Mouse (Mus musculus) embryonic stem cell, embryonic (primary cell): ENCODE measurements at regions not wholly inside any gene's neighbourhood (a gene's known extent, or its start where the extent isn't known, plus 50 kb on each side); places are given as distances from the start of the nearest gene placed in this dataset.

Experiments
- CTCF ChIA-PET, 4 experiments: fragments of 300-600 bp in 2 of 4; fragments of 350-600 bp in 2 of 4; sonication (Branson Sonifier 250); formaldehyde crosslinking; loops; one replicate each; lab custom pipeline; 2022; ENCODE audit warnings: inconsistent platforms in 2 of 4; lab: Charles Lee
- POLR2A ChIA-PET, 4 experiments: fragments of 300-600 bp in 2 of 4; fragments of 350-600 bp in 2 of 4; sonication (Branson Sonifier 250); formaldehyde crosslinking; loops; one replicate each; lab custom pipeline; 2022; ENCODE audit warnings: antibody characterized with exemption in 4 of 4, inconsistent platforms in 1 of 4; lab: Charles Lee

DNA sequence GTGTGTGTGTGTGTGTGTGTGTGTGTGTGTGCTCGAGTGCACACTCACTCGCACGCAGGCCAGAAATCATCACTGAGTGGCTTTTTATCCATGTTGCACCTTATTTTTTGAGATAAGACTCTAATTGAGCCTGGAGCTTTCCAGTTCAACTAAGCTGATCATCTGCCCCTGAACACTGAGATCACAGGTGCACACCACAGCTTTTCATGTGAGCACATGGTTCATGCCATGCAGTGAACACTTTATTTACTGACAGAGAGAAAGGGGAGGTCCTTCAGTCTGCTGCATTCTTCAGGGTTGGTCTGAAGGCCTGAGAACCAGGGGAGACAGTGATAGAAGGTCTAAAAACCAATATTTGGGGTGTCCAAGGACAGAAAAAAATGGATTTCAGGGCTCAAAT lies 161.7 kb upstream of the Olig3 start:
- CTCF ChIA-PET = interaction anchor here in 2 of 4 experiments (0.6 to 0.7 kb wide), 2 partner anchors 9 to 11 kb away, joined by 3 to 4 read pairs; no protein-coding TSS in a partner anchor
- POLR2A ChIA-PET = interaction anchor here in 1 of 4 experiments (0.6 to 1.1 kb wide), 2 partner anchors 14 to 250 kb away, joined by 4 read pairs; no protein-coding TSS in a partner anchor

- ChIA-PET POLR2A (interaction anchor here in 1 of 4 experiments (1.1 kb wide), 1 partner anchor 15 kb away, joined by 3 read pairs; no protein-coding TSS in a partner anchor), CTCF (no interaction called here)
Measured at GRCm38 (mm10) chr10:19192971-19193758, 163.2 kb upstream of the Olig3 start.

- POLR2A ChIA-PET = interaction anchor here (0.6 to 1.1 kb wide), 4 partner anchors 16 to 831 kb away, joined by 3 to 4 read pairs (median 3); no protein-coding TSS in a partner anchor
- CTCF ChIA-PET = interaction anchor here in 1 of 4 experiments (0.6 kb wide), 1 partner anchor 1283 kb away, joined by 3 read pairs; no protein-coding TSS in a partner anchor
Measured at GRCm38 (mm10) chr10:19192221-19192620, 164.1 kb upstream of the Olig3 start.

GRCm38 (mm10) chr10:19188082-19188742 lies 168.1 kb upstream of the Olig3 start:
- POLR2A ChIA-PET = interaction anchor here in 3 of 4 experiments (0.6 to 2.4 kb wide), 4 partner anchors 20 to 961 kb away, joined by 3 to 7 read pairs (median 4); no protein-coding TSS in a partner anchor
- CTCF ChIA-PET = interaction anchor here in 1 of 4 experiments (0.6 kb wide), 1 partner anchor 268 kb away, joined by 4 read pairs; no protein-coding TSS in a partner anchor

DNA sequence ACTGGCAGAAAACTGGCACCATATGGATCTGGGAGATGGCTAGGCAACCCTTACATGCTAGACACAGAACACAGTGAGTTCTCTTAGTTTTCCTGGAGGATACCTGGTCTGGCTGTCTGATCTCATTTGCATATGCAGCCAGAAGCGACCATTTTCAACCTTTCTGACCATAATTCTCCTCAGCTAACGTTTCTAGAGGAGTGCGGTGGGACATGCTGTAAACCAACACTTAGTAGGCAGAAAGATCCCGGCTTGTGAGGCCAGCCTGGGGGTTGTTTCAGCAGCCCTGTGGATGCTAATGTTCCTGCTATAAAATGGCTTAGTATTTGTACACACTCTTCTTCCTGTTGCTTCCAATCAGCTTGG lies 168.6 kb upstream of the Olig3 start:
- CTCF ChIA-PET = interaction anchor here in 2 of 4 experiments (0.5 to 0.6 kb wide), 2 partner anchors 212 to 268 kb away, joined by 3 to 4 read pairs; no protein-coding TSS in a partner anchor
- POLR2A ChIA-PET = interaction anchor here in 2 of 4 experiments (0.9 to 2.4 kb wide), 3 partner anchors 20 to 961 kb away, joined by 3 to 7 read pairs (median 3); no protein-coding TSS in a partner anchor

DNA sequence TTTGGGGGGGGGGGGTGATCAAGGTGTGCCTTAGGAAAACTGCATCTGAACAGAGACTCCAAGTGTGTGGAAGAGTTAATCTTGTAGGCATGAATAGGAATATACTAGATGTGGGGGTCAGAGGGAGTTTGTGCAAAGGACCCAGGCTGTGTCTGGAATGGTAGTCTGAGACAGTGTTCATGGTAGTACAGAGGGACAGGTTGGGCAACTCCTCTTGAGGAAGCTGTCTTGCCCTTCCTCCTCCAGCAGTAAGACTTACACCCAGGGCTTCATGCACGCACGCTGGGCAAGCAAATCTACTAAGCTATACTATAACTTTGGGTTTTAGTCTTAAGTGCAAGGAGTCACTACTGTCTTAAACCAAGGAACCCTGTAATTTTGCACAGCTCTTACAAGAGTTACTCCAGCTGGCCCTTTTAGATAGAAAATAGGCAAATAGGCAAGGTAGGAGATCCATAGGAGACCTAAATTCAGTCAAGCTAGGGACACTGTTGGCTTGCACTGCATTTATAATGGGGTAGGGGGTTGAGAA lies 169.2 kb upstream of the Olig3 start:
- ChIA-PET POLR2A (interaction anchor here in 2 of 4 experiments (1.0 to 2.4 kb wide), 2 partner anchors 21 to 173 kb away, joined by 3 to 7 read pairs; no protein-coding TSS in a partner anchor), CTCF (interaction anchor here in 3 of 4 experiments (0.5 to 1.9 kb wide), 4 partner anchors 66 to 269 kb away, joined by 3 to 13 read pairs (median 4); no protein-coding TSS in a partner anchor)

DNA sequence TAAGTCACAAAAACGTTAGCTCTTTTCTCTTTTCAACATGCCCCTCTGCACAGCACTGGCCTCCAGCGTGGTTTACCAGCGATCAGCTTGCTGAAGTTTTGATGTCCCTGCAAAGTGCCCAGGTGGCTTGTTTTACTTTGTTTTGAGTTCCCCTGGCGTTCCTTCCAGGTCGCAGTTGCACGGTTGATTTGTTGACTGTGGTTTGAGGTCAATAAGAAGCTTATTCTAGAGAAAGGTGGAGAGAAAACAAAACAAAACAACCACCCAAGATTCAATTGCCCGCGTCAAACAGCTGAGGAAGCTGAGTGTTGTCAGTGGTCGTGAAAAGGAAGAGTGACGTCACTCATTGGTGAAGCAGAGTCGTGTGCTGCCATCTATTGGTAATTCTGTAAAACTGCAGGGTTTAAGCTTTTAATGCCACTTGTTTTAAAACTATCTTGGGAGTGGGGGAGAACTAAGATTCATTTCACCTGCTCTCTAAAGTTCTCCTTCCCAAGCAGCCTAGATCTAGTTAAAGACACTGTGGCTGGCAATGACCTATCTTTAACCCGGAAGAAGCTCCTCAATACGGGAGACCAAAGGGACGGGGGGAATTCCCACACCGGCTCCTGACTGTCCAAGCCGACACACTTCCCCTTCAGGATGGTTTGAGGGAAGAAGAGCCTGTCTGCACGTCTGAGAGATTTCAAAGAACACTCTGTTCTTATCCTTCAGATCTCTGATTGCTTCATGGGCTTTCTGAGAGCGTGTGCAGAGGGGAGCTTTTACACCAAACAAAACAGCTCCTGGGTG lies 170.3 kb upstream of the Olig3 start:
- CTCF ChIA-PET = interaction anchor here (0.5 to 2.1 kb wide), 50 partner anchors 9 to 1059 kb away, joined by 3 to 23 read pairs (median 3); partner anchors contain the start of gene Tnfaip3 (in 3 of the 4)
- POLR2A ChIA-PET = interaction anchor here in 3 of 4 experiments (0.6 to 1.2 kb wide), 6 partner anchors 22 to 1162 kb away, joined by 3 to 11 read pairs (median 4); partner anchors contain the start of gene Mtfr2 (in 1 of the 3)

GRCm38 (mm10) chr10:19184886-19185285 lies 169.4 kb upstream of the Tnfaip3 start:
- CTCF ChIA-PET = interaction anchor here in 3 of 4 experiments (0.7 to 2.1 kb wide), 3 partner anchors 169 to 268 kb away, joined by 3 to 23 read pairs (median 18); partner anchors contain the start of gene Tnfaip3 (in 1 of the 3)

GRCm38 (mm10) chr10:19177895-19178294 lies 162.4 kb upstream of the Tnfaip3 start:
- ChIA-PET CTCF (no interaction called here), POLR2A (no interaction called here)

More at GRCm38 (mm10) chr10:19184886-19185285, 169.4 kb upstream of the Tnfaip3 start:
- POLR2A ChIA-PET = interaction anchor here in 1 of 4 experiments (0.7 kb wide), 1 partner anchor 474 kb away, joined by 3 read pairs; no protein-coding TSS in a partner anchor

DNA sequence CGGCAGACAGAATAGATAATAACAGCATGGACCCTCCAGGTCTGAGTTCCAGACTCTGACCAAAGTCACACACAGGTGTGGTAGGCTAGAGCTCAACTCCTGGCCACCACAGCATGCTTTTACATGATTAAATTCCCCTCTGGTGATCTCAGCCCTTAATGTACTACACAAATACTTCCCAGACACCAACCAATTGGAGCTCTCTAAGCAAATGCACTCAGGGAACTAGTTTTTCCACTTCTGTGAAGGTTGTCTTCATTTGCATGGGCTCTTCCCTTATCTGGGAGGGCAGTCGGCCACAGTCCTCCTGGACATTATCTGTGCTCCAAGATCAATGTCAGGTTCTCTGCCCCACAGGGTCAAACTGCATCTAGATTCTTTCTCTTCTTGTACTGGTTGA lies 162.0 kb upstream of the Tnfaip3 start:
- POLR2A ChIA-PET = no interaction called here
- CTCF ChIA-PET = interaction anchor here in 3 of 4 experiments (0.8 to 1.2 kb wide), 3 partner anchors 9 kb away, joined by 3 read pairs; no protein-coding TSS in a partner anchor

DNA sequence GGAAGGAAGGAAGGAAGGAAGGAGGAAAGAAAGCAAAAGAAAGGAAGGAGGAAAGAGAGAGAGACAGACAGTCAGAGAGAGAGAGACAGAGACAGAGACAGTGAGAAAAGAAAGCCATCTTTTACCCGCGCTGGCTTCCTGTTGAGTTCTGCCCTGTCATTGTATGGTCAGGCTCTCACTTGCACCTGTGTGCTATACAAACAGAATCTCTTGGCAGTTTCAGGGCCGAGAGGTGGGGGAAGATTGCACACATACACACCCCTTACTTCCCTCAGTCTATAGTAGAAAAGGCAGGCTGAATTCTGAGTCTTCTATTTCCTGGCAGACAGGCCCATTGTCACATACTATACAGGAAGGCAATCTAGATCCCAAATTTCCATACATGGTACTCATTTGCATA lies 160.8 kb upstream of the Tnfaip3 start:
- POLR2A ChIA-PET = interaction anchor here in 1 of 4 experiments (0.5 kb wide), 1 partner anchor 72 kb away, joined by 3 read pairs; no protein-coding TSS in a partner anchor

GRCm38 (mm10) chr10:19171834-19172233 lies 156.4 kb upstream of the Tnfaip3 start:
- ChIA-PET POLR2A (no interaction called here), CTCF (interaction anchor here in 1 of 4 experiments (1.1 kb wide), 1 partner anchor 14 kb away, joined by 3 read pairs; no protein-coding TSS in a partner anchor)

More for the DNA sequence above, 160.8 kb upstream of the Tnfaip3 start:
- CTCF ChIA-PET = interaction anchor here in 2 of 4 experiments (0.8 to 1.2 kb wide), 3 partner anchors 10 kb away, joined by 3 read pairs; no protein-coding TSS in a partner anchor

DNA sequence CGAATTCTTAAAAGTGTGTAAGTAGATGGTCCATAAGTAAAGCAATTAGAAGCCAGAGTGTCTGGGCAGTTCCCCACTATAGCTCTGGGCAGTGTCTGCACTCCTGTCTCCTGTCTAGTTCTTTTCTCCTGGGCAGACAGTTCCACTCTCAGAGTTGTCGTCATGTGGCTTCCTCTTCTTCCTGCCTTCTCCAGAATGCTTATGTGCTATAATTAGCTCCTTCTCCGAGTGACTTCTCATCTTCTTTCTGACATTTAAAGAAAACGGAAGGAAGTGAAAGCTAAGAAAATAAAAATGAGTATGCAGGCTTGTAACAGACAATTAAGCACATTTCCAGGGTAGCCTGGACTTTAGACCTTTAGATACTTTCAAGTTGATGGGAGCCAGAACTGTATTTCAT lies 155.1 kb upstream of the Tnfaip3 start:
- ChIA-PET POLR2A (no interaction called here), CTCF (interaction anchor here in 1 of 4 experiments (0.8 kb wide), 1 partner anchor 15 kb away, joined by 3 read pairs; no protein-coding TSS in a partner anchor)

GRCm38 (mm10) chr10:19169272-19169671 lies 153.8 kb upstream of the Tnfaip3 start:
- ChIA-PET CTCF (interaction anchor here in 1 of 4 experiments (0.6 kb wide), 1 partner anchor 41 kb away, joined by 3 read pairs; no protein-coding TSS in a partner anchor), POLR2A (no interaction called here)

GRCm38 (mm10) chr10:19168362-19168761 lies 152.9 kb upstream of the Tnfaip3 start:
- POLR2A ChIA-PET = no interaction called here
- CTCF ChIA-PET = interaction anchor here in 3 of 4 experiments (1.0 to 1.2 kb wide), 4 partner anchors 17 to 153 kb away, joined by 4 to 6 read pairs (median 4); partner anchors contain the start of gene Tnfaip3 (in 1 of the 3)

DNA sequence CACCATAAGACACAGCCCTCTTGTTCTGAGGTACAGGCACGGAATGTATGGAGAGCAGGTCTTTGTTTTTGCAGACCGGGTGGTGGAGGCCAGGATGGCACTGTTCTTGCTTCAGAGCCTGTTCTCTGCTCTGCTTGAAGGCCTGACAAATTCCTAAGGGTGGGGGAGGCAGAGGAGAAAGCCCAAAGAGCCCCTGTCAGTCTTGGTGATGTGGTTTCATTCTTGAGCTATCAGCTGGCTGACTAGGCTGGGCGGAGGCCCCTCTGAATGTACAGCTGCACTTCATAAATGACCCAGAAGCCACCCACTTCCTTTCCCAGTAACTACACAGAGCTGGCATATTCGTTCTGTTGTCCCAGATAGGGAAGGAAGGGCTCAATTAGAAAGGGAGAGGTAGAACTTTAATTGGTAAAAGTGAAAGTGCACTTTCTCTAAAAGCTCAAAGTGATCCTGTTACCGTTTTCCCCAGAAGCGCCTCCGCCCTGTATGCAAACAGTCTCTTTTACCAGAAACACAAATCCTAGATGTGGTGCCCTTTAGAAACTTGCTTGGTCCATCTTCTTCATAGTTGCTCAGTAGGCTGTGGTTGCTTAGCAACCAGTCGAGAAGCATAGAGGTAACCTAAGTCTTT lies 152.3 kb upstream of the Tnfaip3 start:
- POLR2A ChIA-PET = no interaction called here
- CTCF ChIA-PET = interaction anchor here in 3 of 4 experiments (1.0 to 1.2 kb wide), 4 partner anchors 18 to 152 kb away, joined by 4 to 6 read pairs (median 4); partner anchors contain the start of gene Tnfaip3 (in 1 of the 3)
